Mouse (Mus musculus) MEL (cell line): Measurements from ENCODE around the gene Prcc.

Experiments used
- BHLHE40 ChIP-seq: IDR thresholded peaks from 2 replicates; pipeline ENCODE4 v1.6.1; 2012; ENCODE audit warnings: low read depth, mild to moderate bottlenecking, inconsistent platforms, low read length, improper control_type of control experiment, borderline replicate concordance
- CTCF ChIP-seq, 3 experiments: IDR thresholded peaks in 2 of 3; conservative IDR thresholded peaks in 1 of 3; 2 replicates each; pipeline ENCODE4 v1.5.1; 2011 to 2012; ENCODE audit warnings: low read length in 3 of 3, low read depth in 2 of 3, mild to moderate bottlenecking in 2 of 3, improper control_type of control experiment in 1 of 3, inconsistent platforms in 1 of 3, mixed read lengths in 1 of 3, moderate library complexity in 1 of 3; ENCODE audit not compliant: control insufficient read depth in 1 of 3, insufficient read depth in 1 of 3, poor library complexity in 1 of 3, severe bottlenecking in 1 of 3
- EP300 ChIP-seq, 2 experiments: IDR thresholded peaks; 2 replicates each; pipeline ENCODE4 v1.6.1; 2011; ENCODE audit warnings: improper control_type of control experiment in 2 of 2, low read length in 2 of 2, low read depth in 1 of 2, mild to moderate bottlenecking in 1 of 2
- ETS1 ChIP-seq: IDR thresholded peaks from 2 replicates; pipeline ENCODE4 v1.6.1; 2012; ENCODE audit warnings: low read depth, mild to moderate bottlenecking, inconsistent platforms, low read length, improper control_type of control experiment, moderate library complexity
- MAFK ChIP-seq: IDR thresholded peaks from 2 replicates; pipeline ENCODE4 v1.6.1; 2011; ENCODE audit warnings: low read depth, mild to moderate bottlenecking, low read length, improper control_type of control experiment, borderline replicate concordance
- MAX ChIP-seq: IDR thresholded peaks from 2 replicates; pipeline ENCODE4 v1.6.1; 2011; ENCODE audit warnings: low read length, improper control_type of control experiment
- MEF2A ChIP-seq: IDR thresholded peaks from 2 replicates; pipeline ENCODE4 v1.6.1; 2014; ENCODE audit warnings: low read depth, mild to moderate bottlenecking, inconsistent platforms, low read length, improper control_type of control experiment; ENCODE audit not compliant: poor library complexity, insufficient replicate concordance, severe bottlenecking; ENCODE audit errors: extremely low read depth
- MYC ChIP-seq: IDR thresholded peaks from 2 replicates; pipeline ENCODE4 v1.6.1; 2011; ENCODE audit warnings: low read depth, mild to moderate bottlenecking, low read length, improper control_type of control experiment, moderate library complexity
- NRF1 ChIP-seq: IDR thresholded peaks from 2 replicates; pipeline ENCODE4 v1.6.1; 2014; ENCODE audit warnings: low read depth, mild to moderate bottlenecking, inconsistent platforms, low read length, improper control_type of control experiment, moderate library complexity; ENCODE audit not compliant: poor library complexity, insufficient read depth, severe bottlenecking
- POLR2A ChIP-seq, 2 experiments: IDR thresholded peaks; 2 replicates each; pipeline ENCODE4 v1.6.1; 2011 to 2012; ENCODE audit warnings: low read length in 2 of 2, mild to moderate bottlenecking in 2 of 2, control low read depth in 1 of 2, improper control_type of control experiment in 1 of 2, low read depth in 1 of 2, moderate library complexity in 1 of 2; ENCODE audit not compliant: control insufficient read depth in 1 of 2, insufficient read depth in 1 of 2, poor library complexity in 1 of 2
- RAD21 ChIP-seq: IDR thresholded peaks from 2 replicates; pipeline ENCODE4 v1.6.1; 2011; ENCODE audit warnings: mild to moderate bottlenecking, low read depth, low read length, improper control_type of control experiment
- SMC3 ChIP-seq: IDR thresholded peaks from 2 replicates; pipeline ENCODE4 v1.6.1; 2011; ENCODE audit warnings: low read depth, low read length, improper control_type of control experiment
- USF1 ChIP-seq: IDR thresholded peaks from 2 replicates; pipeline ENCODE4 v1.6.1; 2014; ENCODE audit warnings: low read depth, mild to moderate bottlenecking, inconsistent platforms, low read length, improper control_type of control experiment, moderate library complexity
- ZNF384 ChIP-seq: IDR thresholded peaks from 2 replicates; pipeline ENCODE4 v1.6.1; 2012; ENCODE audit warnings: low read depth, mild to moderate bottlenecking, inconsistent platforms, low read length, improper control_type of control experiment

DNA sequence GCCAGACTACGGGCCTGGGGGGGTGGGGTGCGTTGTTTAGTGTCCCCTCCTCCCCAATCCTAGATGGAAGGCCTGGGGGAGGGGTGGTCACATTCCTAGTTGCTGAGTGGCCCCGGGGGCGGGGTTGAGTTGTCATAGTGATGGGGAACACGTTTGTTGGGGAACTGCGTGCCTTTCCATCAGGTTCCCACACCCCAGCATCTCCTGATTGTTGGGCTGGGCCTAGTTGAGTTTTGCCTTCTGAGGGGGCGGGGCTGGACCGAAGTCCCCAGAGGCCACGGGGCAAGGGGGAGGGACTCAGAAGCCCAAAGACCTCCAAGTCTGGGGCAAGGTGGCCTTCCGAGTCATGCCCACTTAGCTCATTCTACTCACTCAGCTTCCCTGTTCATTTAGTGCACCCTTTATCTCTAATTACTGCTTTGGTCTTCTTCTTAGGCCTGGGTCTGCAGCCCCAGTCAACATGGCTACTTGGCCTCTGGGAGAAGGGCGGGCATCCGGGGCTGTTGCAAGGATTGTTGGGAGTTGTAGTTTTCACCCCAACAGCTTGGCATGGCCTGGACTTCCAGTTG lies 25.2 kb upstream of the Prcc start:
- TF ChIP-seq SMC3: no peak
- TF ChIP-seq RAD21: no peak
- no peak for TF ChIP-seq POLR2A (IDR thresholded peaks at IDR 0.05; ENCODE audit: control insufficient read depth in 1 of 2, insufficient read depth in 1 of 2, low read depth in 1 of 2, low read length in 2 of 2, poor library complexity in 1 of 2)
- TF ChIP-seq CTCF (IDR thresholded peaks at IDR 0.05 in 2 of 3, conservative IDR thresholded peaks at IDR 0.05 in 1 of 3; ENCODE audit: control insufficient read depth in 1 of 3, insufficient read depth in 1 of 3, low read depth in 2 of 3, low read length in 3 of 3, poor library complexity in 1 of 3, severe bottlenecking in 1 of 3): no peak
- no peak for TF ChIP-seq MAFK
- no peak for TF ChIP-seq MEF2A
- no peak for TF ChIP-seq EP300 (IDR thresholded peaks at IDR 0.05; ENCODE audit: low read depth in 1 of 2, low read length in 2 of 2)
- no peak for TF ChIP-seq USF1
- no peak for TF ChIP-seq NRF1
- no peak for TF ChIP-seq ZNF384
- no peak for TF ChIP-seq ETS1
- TF ChIP-seq MAX: no peak
- TF ChIP-seq BHLHE40: no peak
- TF ChIP-seq MYC: no peak
